Mouse (Mus musculus): ENCODE results near the gene Siglecf.
"Not testable (repeated sequence)": the region's sequence is repeated elsewhere in the genome, so short reads cannot be mapped to it uniquely, and the experiment has no call there.

The Siglecf gene

GRCm38 (mm10) chr7:43351154-43351553 lies at the start of gene Siglecf:
Gene Siglecf (plus strand): TSS chr7:43351341.
- DNase-seq (ENCODE audit: low spot score in 2 of 2) = no peak

GRCm38 (mm10) chr7:43305235-43305634 lies 45.9 kb upstream of the Siglecf start:
- DNase-seq (ENCODE audit: low spot score in 2 of 2) = no peak

- no peak for DNase-seq (ENCODE audit: low spot score in 2 of 2)
Observed at GRCm38 (mm10) chr7:43309069-43309468, 42.1 kb upstream of the Siglecf start.

- DNase-seq (ENCODE audit: low spot score in 2 of 2) = no peak
Observed at GRCm38 (mm10) chr7:43311632-43312031, 39.5 kb upstream of the Siglecf start.

GRCm38 (mm10) chr7:43312386-43313012 lies 38.6 kb upstream of the Siglecf start:
- DNase-seq (ENCODE audit: low spot score in 2 of 2) = no peak

- peak; percentile 88 to 90 for DNase-seq (ENCODE audit: low spot score in 2 of 2)
Observed at GRCm38 (mm10) chr7:43313013-43313428, 38.1 kb upstream of the Siglecf start, which contains the start of gene Zfp715. Gene Zfp715 (minus strand): TSS chr7:43313294.

- DNase-seq (ENCODE audit: low spot score in 2 of 2) = no peak
Observed at GRCm38 (mm10) chr7:43326223-43326780, 24.8 kb upstream of the Siglecf start.

GRCm38 (mm10) chr7:43328101-43328500 lies 23.0 kb upstream of the Siglecf start:
- DNase-seq (ENCODE audit: low spot score in 2 of 2) = no peak

GRCm38 (mm10) chr7:43333203-43333602 lies 17.9 kb upstream of the Siglecf start:
- DNase-seq (ENCODE audit: low spot score in 2 of 2) = no peak

GRCm38 (mm10) chr7:43333899-43334298 lies 17.2 kb upstream of the Siglecf start:
- no peak for DNase-seq (ENCODE audit: low spot score in 2 of 2)

GRCm38 (mm10) chr7:43340771-43341170 lies 10.4 kb upstream of the Siglecf start:
- no peak for DNase-seq (ENCODE audit: low spot score in 2 of 2)

- DNase-seq (ENCODE audit: low spot score in 2 of 2) = no peak
Observed at GRCm38 (mm10) chr7:43343191-43343590, 8.0 kb upstream of the Siglecf start.

- DNase-seq (ENCODE audit: low spot score in 2 of 2) = no peak
Observed at GRCm38 (mm10) chr7:43344020-43344419, 7.1 kb upstream of the Siglecf start.

GRCm38 (mm10) chr7:43344491-43344890 lies 6.7 kb upstream of the Siglecf start:
- no peak for DNase-seq (ENCODE audit: low spot score in 2 of 2)

- DNase-seq (ENCODE audit: low spot score in 2 of 2) = no peak
Observed at GRCm38 (mm10) chr7:43346148-43346547, 5.0 kb upstream of the Siglecf start.

GRCm38 (mm10) chr7:43346571-43346970 lies 4.6 kb upstream of the Siglecf start:
- DNase-seq (ENCODE audit: low spot score in 2 of 2) = no peak

- not testable (repeated sequence) for DNase-seq (ENCODE audit: low spot score in 2 of 2)
Observed at GRCm38 (mm10) chr7:43349623-43350022, 1.5 kb upstream of the Siglecf start.

GRCm38 (mm10) chr7:43353118-43353517 lies 2.0 kb downstream of the Siglecf start:
- DNase-seq (ENCODE audit: low spot score in 2 of 2) = no peak

- no peak for DNase-seq (ENCODE audit: low spot score in 2 of 2)
Observed at GRCm38 (mm10) chr7:43353758-43354157, 2.6 kb downstream of the Siglecf start.

- no peak for DNase-seq (ENCODE audit: low spot score in 2 of 2)
Observed at GRCm38 (mm10) chr7:43354893-43355835, 4.0 kb downstream of the Siglecf start.

GRCm38 (mm10) chr7:43358556-43358955 lies 7.4 kb downstream of the Siglecf start:
- DNase-seq (ENCODE audit: low spot score in 2 of 2) = no peak

GRCm38 (mm10) chr7:43361442-43361841 lies 10.3 kb downstream of the Siglecf start:
- peak in 1 of 2 experiments; percentile 3 for DNase-seq (ENCODE audit: low spot score in 2 of 2)
